Mouse (Mus musculus): ENCODE results near the gene Dgkg.
A peak's percentile ranks its signal among the peaks of the same experiment; 100 is the strongest.

The Dgkg gene

DNA sequence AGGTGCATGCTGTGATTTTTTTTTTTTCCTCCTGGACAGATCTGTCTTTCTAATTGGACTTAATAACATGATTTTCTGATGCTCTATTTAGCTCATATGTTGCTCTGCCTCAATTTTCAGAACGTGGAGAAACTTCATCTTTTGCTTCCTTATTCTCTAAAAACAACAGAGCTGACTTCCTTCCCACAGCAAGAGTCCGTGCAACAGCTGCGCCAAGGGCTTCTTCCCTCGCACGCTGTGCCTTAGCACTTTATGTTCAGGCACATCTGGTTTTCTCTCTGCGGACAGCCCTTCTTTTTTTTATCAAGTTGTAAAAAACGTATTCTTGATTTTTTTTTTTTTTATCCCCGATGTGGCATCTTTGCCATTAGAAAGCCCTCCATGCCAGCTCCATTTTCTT, 111.2 kb downstream of the Dgkg start:
- peak in 1 of 2 experiments; percentile 23 for DNase-seq (ENCODE audit: low spot score in 2 of 2)

- peak; percentile 57 to 67 for DNase-seq (ENCODE audit: low spot score in 2 of 2)
Observed at GRCm38 (mm10) chr16:22545016-22545561, 111.9 kb downstream of the Dgkg start.

- peak; percentile 44 to 69 for DNase-seq (ENCODE audit: low spot score in 2 of 2)
Observed at GRCm38 (mm10) chr16:22542691-22543141, 114.3 kb downstream of the Dgkg start.

- DNase-seq (ENCODE audit: low spot score in 2 of 2): no peak
Observed at GRCm38 (mm10) chr16:22539275-22539674, 117.7 kb downstream of the Dgkg start.

GRCm38 (mm10) chr16:22536581-22537160, 120.3 kb downstream of the Dgkg start:
- no peak for DNase-seq (ENCODE audit: low spot score in 2 of 2)

DNA sequence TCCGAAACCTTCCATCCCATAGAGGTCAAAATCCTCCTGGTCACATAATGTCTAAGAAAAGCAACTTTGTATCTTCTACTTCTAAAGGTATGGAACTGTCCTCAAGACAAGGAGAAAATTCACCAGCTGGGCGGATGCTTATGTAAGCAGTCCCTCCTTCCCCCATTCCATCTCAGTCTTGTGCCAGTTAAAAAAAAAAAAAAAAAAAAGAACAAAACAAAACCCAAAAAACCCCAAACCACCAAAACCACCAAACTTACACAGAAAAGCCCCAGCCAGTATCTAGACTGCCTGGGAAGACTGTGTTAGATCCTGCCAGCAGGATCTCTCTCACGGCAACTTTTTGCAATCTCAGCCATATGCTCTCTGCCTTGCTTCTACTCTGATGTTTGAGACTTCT, 123.9 kb downstream of the Dgkg start:
- no peak for DNase-seq (ENCODE audit: low spot score in 2 of 2)

- DNase-seq (ENCODE audit: low spot score in 2 of 2): peak; percentile 27 to 56
Observed at GRCm38 (mm10) chr16:22531834-22532233, 125.2 kb downstream of the Dgkg start.

- no peak for DNase-seq (ENCODE audit: low spot score in 2 of 2)
Observed at GRCm38 (mm10) chr16:22531041-22531440, 126.0 kb downstream of the Dgkg start.

GRCm38 (mm10) chr16:22527499-22527939, 129.5 kb downstream of the Dgkg start:
- DNase-seq (ENCODE audit: low spot score in 2 of 2): peak; percentile 73 to 79

- no peak for DNase-seq (ENCODE audit: low spot score in 2 of 2)
Observed at GRCm38 (mm10) chr16:22526386-22526785, 130.6 kb downstream of the Dgkg start.

GRCm38 (mm10) chr16:22517431-22518384, 139.3 kb downstream of the Dgkg start:
- peak; percentile 67 to 73 for DNase-seq (ENCODE audit: low spot score in 2 of 2)

DNA sequence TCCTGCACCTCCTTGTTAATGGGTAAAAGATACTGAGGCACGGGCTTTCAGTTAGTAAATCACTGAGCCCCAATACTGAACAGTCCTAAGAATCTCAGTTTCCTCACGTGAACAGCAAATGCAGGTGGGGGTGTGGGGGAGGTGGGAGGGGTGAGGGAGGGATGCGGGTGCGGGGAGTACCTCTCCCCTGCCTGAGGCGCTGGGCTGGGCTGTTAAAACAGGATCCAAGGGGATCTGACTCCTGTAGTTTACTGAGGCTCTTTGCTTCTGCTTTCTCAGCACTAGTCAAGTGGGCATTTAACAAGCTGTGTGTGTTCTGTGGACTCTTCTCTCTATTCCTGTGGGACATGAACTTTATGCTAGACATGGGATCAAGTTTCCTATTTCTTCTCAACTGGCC, 141.5 kb downstream of the Dgkg start:
- DNase-seq (ENCODE audit: low spot score in 2 of 2): no peak

- DNase-seq (ENCODE audit: low spot score in 2 of 2): no peak
Observed at GRCm38 (mm10) chr16:22510861-22511637, 146.0 kb downstream of the Dgkg start.

DNA sequence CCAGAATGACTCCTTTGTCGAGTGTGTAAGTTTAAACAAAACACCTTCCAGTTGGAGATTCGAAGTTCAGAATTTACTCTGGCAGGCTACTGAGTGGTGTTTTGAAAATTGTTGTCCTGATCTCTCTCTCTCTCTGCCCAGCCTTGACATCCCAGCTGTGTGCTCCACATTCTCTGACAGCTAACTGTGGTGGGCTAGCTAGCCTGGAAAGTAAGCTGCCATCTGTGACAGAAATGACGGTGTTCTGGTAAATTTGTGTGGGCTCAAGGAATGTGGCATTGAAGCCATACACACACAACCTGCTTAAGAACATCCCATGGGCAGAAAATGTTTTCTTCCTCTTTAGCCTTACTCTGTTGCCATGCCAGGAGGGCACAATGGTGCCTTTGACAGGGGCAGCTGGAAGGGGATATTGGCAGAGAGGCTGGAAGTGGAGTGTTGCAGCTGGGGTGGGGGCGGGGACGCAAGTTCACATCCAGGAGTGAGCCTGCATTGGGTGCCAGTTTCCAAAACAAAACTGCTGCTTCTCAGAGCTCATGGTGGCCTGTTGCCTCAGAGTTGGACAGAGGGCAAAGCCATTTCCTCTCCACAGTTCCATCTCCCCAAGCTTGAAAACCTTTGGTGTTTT, 148.0 kb downstream of the Dgkg start:
- no peak for DNase-seq (ENCODE audit: low spot score in 2 of 2)

DNA sequence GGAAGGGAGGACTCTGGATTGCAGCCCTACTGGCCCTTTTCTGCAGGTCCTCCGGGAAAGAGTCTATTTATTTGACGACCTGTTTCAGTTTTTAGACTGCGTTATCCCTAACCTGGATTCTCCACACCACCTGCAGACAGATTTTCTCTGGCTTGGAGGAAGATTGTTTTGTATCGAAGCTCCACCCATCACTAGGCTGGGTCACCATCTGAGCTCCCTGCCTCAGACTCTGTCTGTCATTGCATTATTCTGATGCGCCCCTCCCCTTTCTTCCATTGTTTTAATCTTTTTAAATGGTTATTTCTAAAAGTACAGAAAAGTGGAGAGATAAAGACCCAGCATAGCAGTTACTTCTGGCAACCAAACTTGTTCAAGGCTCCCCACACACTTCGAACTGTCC, 151.4 kb downstream of the Dgkg start:
- DNase-seq (ENCODE audit: low spot score in 2 of 2): no peak

DNA sequence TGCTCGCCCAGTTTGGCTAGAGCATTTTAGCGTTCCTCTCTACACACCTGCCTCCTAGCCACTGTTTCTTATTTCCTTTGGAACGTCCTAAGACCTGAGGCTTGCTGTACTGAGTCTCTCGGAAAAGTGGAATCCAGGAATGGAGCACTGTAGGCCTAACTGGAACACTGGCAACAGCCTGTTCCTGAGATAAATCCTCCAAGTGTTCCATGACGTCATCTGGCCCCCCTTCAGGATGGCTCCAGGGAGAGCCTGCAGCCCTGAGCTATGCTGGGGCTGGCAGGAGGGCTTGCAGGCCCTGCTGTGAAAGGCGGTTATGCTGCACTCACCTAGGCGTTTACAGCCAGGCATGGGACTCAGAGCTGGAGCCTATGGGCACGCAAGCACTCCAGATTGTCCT, 152.2 kb downstream of the Dgkg start:
- peak; percentile 21 to 56 for DNase-seq (ENCODE audit: low spot score in 2 of 2)

- DNase-seq (ENCODE audit: low spot score in 2 of 2): peak in 1 of 2 experiments; percentile 16
Observed at GRCm38 (mm10) chr16:22504049-22504448, 153.0 kb downstream of the Dgkg start.

- no peak for DNase-seq (ENCODE audit: low spot score in 2 of 2)
Observed at GRCm38 (mm10) chr16:22503467-22503866, 153.6 kb downstream of the Dgkg start.

DNA sequence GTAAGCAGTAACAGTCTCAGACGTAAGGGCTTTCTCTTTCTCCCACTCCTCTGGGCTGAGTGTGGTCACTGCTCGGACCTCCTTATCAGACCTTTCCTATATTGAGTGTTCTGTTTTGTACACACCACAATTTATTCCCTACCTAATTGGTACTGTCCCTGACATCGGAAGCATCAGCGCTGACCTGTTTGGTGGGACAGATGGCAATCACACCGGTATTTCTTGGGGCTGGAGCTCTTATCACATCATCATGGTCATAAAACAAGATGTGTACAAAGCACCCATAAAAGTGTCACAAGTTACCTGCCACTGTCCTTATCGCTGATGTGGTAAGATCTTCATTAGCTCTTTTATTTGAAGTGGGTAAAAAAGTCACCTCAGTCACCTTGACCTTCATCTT, 155.2 kb downstream of the Dgkg start:
- DNase-seq (ENCODE audit: low spot score in 2 of 2): no peak

- DNase-seq (ENCODE audit: low spot score in 2 of 2): no peak
Observed at GRCm38 (mm10) chr16:22500561-22500960, 156.5 kb downstream of the Dgkg start.

GRCm38 (mm10) chr16:22499951-22500350, 157.1 kb downstream of the Dgkg start:
- peak; percentile 20 to 44 for DNase-seq (ENCODE audit: low spot score in 2 of 2)
